Mouse (Mus musculus) mesoderm, embryonic 11.5 days (tissue): Measurements from ENCODE around the gene Six5.
"Not testable (repeated sequence)": the region's sequence is repeated elsewhere in the genome, so short reads cannot be mapped to it uniquely, and the experiment has no call there.

Experiments
- DNase-seq: peaks from one replicate; pipeline ENCODE4 v3.0.0-alpha.2; 2012; ENCODE audit warnings: low read depth, low spot score

Six5 gene

GRCm38 (mm10) chr7:19094471-19094825 is at the start of gene Six5:
TSS of gene Six5 (plus strand) at chr7:19094594.
- DNase-seq = no peak

GRCm38 (mm10) chr7:19044616-19045015 is 49.8 kb upstream of the Six5 start:
- no peak for DNase-seq

GRCm38 (mm10) chr7:19046286-19047069 is 47.9 kb upstream of the Six5 start:
- DNase-seq = no peak

- no peak for DNase-seq
Observed at GRCm38 (mm10) chr7:19048006-19048527, 46.3 kb upstream of the Six5 start.

- no peak for DNase-seq
Observed at GRCm38 (mm10) chr7:19049252-19049651, 45.1 kb upstream of the Six5 start.

GRCm38 (mm10) chr7:19050172-19050571 is 44.2 kb upstream of the Six5 start:
- no peak for DNase-seq

GRCm38 (mm10) chr7:19051161-19051560 is 43.2 kb upstream of the Six5 start:
- DNase-seq = no peak

- DNase-seq = no peak
Observed at GRCm38 (mm10) chr7:19052345-19053135, 41.9 kb upstream of the Six5 start.

- no peak for DNase-seq
Observed at GRCm38 (mm10) chr7:19053136-19053532, 41.3 kb upstream of the Six5 start.

- peak; percentile 73 for DNase-seq
Observed at GRCm38 (mm10) chr7:19054047-19054776, 40.2 kb upstream of the Six5 start, which contains the start of gene Rsph6a. TSS of gene Rsph6a (plus strand) at chr7:19054690.

- DNase-seq = no peak
Observed at GRCm38 (mm10) chr7:19054777-19055076, 39.7 kb upstream of the Six5 start.

GRCm38 (mm10) chr7:19055108-19055507 is 39.3 kb upstream of the Six5 start:
- DNase-seq = no peak

- DNase-seq = no peak
Observed at GRCm38 (mm10) chr7:19057405-19057804, 37.0 kb upstream of the Six5 start.

GRCm38 (mm10) chr7:19065896-19066295 is 28.5 kb upstream of the Six5 start:
- DNase-seq = no peak

- no peak for DNase-seq
Observed at GRCm38 (mm10) chr7:19067063-19067462, 27.3 kb upstream of the Six5 start.

GRCm38 (mm10) chr7:19067935-19068334 is 26.5 kb upstream of the Six5 start:
- DNase-seq = no peak

GRCm38 (mm10) chr7:19068707-19069106 is 25.7 kb upstream of the Six5 start:
- DNase-seq = peak; percentile 79

GRCm38 (mm10) chr7:19069500-19069899 is 24.9 kb upstream of the Six5 start:
- DNase-seq = no peak

- DNase-seq = not testable (repeated sequence)
Observed at GRCm38 (mm10) chr7:19071024-19071423, 23.4 kb upstream of the Six5 start.

- DNase-seq = no peak
Observed at GRCm38 (mm10) chr7:19073504-19073903, 20.9 kb upstream of the Six5 start.

- DNase-seq = no peak
Observed at GRCm38 (mm10) chr7:19074494-19074893, 19.9 kb upstream of the Six5 start.

GRCm38 (mm10) chr7:19075231-19075630 is 19.2 kb upstream of the Six5 start:
- no peak for DNase-seq
